Mouse (Mus musculus): ENCODE measurements around the gene Foxm1. TPM values are rescaled to one million over a fixed set of nuclear protein-coding genes. Genes with fewer than 3 reads are reported as not detected.
A peak's percentile ranks its signal among the peaks of the same experiment; 100 is the strongest.
"Not testable (repeated sequence)": the region's sequence is repeated elsewhere in the genome, so short reads cannot be mapped to it uniquely, and the experiment has no call there.

Foxm1 gene
- polyA plus RNA-seq, 2 experiments = 12.2 to 25.5 TPM

DNA sequence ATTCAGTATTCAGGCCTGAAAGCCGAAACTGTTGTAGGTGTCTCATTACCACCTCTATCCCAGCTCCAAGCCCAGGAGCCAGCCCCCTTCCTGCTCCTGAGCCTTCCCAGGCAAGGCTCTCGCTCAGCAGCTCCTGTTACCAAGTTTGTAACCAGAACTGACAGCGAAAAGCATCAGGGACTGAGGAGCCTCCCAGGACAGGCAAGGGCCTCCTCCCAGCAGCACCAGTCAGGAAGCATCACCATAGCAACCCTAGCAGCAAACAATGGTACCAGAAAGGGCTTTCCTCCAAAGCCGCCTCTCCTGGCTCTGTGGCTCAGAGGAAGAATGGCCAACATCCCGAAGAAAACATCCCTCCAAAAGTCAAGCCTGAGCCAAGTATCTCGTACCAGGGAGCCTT is 12.4 kb downstream of the Foxm1 start, which contains the start of the genes Tex52 and Gm44596:
Gene Tex52, plus strand, starts transcription at position 265 of the 400 bp plus-strand sequence.
Gene Gm44596, plus strand, starts transcription at position 312 of the 400 bp plus-strand sequence.
- no peaks in the 10 kb centered on the region for H3K9me3 ChIP-seq (ENCODE audit: control insufficient read depth, low read length)
- no peaks in the 10 kb centered on the region for H3K27me3 ChIP-seq (ENCODE audit: control insufficient read depth, insufficient read depth, low read length)
- peaks cover 39% of the 10 kb centered on the region for H3K36me3 ChIP-seq (replicated peaks; ENCODE audit: control insufficient read depth, insufficient read depth, low read depth)
- TF ChIP-seq CTCF (IDR thresholded peaks at IDR 0.05; ENCODE audit: low read depth) = no peak
- TF ChIP-seq EP300 (IDR thresholded peaks at IDR 0.05; ENCODE audit: low read depth) = no peak
- ATAC-seq (ENCODE audit: insufficient read depth) = no peak
- H3K4me3 ChIP-seq (ENCODE audit: insufficient read depth in 1 of 2, low read depth in 2 of 2, low read length in 2 of 2) = no peak within 1 kb of the TSS
- no peak within 1 kb of the TSS for H3K9ac ChIP-seq (replicated peaks)
- DNase-seq (ENCODE audit: low read depth in 3 of 3, low spot score in 3 of 3) = no peak
- 73% methylated on average over 6 of the region's 6 CpGs for WGBS (ENCODE audit: insufficient replicate concordance)
- no peaks in the 10 kb centered on the region for H3K4me1 ChIP-seq (replicated peaks; ENCODE audit: control insufficient read depth in 2 of 2, insufficient read depth in 2 of 2, low read length in 1 of 2)
- H3K27ac ChIP-seq = no peak within 1 kb of the TSS
- H3K4me2 ChIP-seq (ENCODE audit: low read depth) = no peak within 1 kb of the TSS

DNA sequence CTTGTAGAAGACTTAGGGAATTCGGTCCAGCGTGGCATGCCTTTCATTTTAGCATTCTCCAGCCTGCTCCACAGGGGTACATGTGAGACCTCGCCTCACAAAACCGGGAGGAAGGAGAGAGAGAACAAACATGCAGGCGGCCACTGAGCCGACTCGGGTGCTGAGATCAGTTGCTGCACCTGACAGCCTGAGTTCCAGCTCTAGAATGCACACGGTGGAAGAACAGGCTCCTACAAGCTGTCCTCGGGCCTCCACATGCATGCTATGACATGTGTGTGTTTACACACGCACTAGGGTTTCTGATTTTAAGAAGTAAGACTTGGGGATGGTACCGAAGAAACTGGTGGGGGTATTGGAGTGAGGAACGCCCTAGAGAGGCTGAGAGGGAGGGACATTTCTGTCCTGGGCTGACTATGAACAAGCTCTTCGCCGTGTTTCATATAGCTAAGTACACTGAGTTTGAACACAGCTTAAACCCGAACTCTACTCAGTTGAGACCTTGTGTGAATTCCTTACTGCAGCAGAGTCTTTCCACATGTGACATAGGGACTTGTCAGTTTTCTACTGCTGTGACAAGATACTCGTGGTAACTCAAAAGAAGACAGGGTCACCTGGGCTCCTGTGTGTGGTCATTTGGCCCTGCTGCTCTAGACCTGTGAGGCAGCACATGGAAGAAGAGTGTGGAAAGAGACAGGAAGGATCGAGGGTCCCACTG is 13.8 kb downstream of the Foxm1 start:
- H3K27me3 ChIP-seq (ENCODE audit: control insufficient read depth, insufficient read depth, low read length) = no peaks in the 10 kb centered on the region
- H3K4me2 ChIP-seq (ENCODE audit: low read depth) = no peak overlapping the region
- 71% methylated on average over 17 of the region's 17 CpGs for WGBS (ENCODE audit: insufficient replicate concordance)
- H3K4me1 ChIP-seq (replicated peaks; ENCODE audit: control insufficient read depth in 2 of 2, insufficient read depth in 2 of 2, low read length in 1 of 2) = no peaks in the 10 kb centered on the region
- H3K4me3 ChIP-seq (ENCODE audit: insufficient read depth in 1 of 2, low read depth in 2 of 2, low read length in 2 of 2) = no peak overlapping the region
- peaks cover 29% of the 10 kb centered on the region for H3K36me3 ChIP-seq (replicated peaks; ENCODE audit: control insufficient read depth, insufficient read depth, low read depth)
- H3K9me3 ChIP-seq (ENCODE audit: control insufficient read depth, low read length) = no peaks in the 10 kb centered on the region
- DNase-seq (ENCODE audit: low read depth in 3 of 3, low spot score in 3 of 3) (no peak), ATAC-seq (ENCODE audit: insufficient read depth) (no peak)
- H3K27ac ChIP-seq = no peak overlapping the region
- H3K9ac ChIP-seq (replicated peaks) = no peak overlapping the region
- TF ChIP-seq CTCF (IDR thresholded peaks at IDR 0.05; ENCODE audit: low read depth) (no peak), EP300 (IDR thresholded peaks at IDR 0.05; ENCODE audit: low read depth) (no peak)

DNA sequence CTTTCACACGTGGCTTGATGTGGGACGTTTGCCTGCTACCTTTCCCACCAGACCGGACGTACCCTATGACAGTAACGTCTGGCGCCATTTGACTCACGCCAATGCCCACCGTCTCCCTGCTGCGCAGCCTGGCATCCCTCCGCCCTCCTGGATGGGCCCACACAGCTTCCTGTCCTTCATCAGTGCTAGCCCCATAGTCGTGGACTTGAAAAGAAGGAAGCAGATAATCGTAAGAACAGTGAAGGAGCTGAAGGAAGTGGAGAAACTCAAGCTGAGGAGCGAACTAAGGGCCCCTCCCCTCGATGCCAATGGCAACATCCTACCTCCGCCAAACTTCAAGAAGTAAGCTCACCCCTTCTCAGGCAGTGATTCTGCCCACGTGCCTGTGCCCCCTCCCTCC is 16.9 kb downstream of the Foxm1 start:
- no peak overlapping the region for H3K9ac ChIP-seq (replicated peaks)
- ATAC-seq (ENCODE audit: insufficient read depth) = no peak
- TF ChIP-seq EP300 (IDR thresholded peaks at IDR 0.05; ENCODE audit: low read depth) = no peak
- no peak for TF ChIP-seq CTCF (IDR thresholded peaks at IDR 0.05; ENCODE audit: low read depth)
- H3K27me3 ChIP-seq (ENCODE audit: control insufficient read depth, insufficient read depth, low read length) = no peaks in the 10 kb centered on the region
- no peak overlapping the region for H3K4me2 ChIP-seq (ENCODE audit: low read depth)
- no peaks in the 10 kb centered on the region for H3K36me3 ChIP-seq (replicated peaks; ENCODE audit: control insufficient read depth, insufficient read depth, low read depth)
- 55% methylated on average over 16 of the region's 16 CpGs for WGBS (ENCODE audit: insufficient replicate concordance)
- H3K4me1 ChIP-seq (replicated peaks; ENCODE audit: control insufficient read depth in 2 of 2, insufficient read depth in 2 of 2, low read length in 1 of 2) = no peaks in the 10 kb centered on the region
- no peak for DNase-seq (ENCODE audit: low read depth in 3 of 3, low spot score in 3 of 3)
- H3K27ac ChIP-seq = no peak overlapping the region
- H3K4me3 ChIP-seq (ENCODE audit: insufficient read depth in 1 of 2, low read depth in 2 of 2, low read length in 2 of 2) = no peak overlapping the region
- no peaks in the 10 kb centered on the region for H3K9me3 ChIP-seq (ENCODE audit: control insufficient read depth, low read length)

DNA sequence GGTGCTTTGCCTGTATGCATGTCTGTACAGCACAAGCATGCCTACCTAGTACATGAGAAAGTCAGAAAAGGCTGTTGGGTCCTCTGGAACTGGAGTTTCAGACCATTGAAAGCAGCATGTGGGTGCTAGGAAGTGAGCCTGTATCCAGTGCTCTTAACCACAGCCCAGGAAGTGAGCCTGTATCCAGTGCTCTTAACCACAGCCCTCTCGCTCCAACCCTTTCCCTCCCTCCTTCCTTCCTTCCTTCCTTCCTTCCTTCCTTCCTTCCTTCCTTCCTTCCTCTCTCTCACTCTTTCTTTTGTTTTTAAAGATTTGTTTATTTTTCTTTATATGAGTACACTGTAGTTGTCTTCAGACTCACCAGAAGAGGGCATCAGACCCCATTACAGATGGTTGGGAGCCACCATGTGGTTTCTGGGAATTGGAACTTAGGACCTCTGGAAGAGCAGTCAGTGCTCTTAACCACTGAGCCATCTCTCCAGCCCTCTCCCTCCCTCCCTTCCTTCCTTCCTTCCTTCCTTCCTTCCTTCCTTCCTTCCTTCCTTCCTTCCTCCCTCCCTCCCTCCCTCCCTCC is 17.9 kb downstream of the Foxm1 start:
- not testable (repeated sequence) for H3K9me3 ChIP-seq (ENCODE audit: control insufficient read depth, low read length); ATAC-seq (ENCODE audit: insufficient read depth); H3K4me2 ChIP-seq (ENCODE audit: low read depth); H3K4me1 ChIP-seq (replicated peaks; ENCODE audit: control insufficient read depth in 2 of 2, insufficient read depth in 2 of 2, low read length in 1 of 2); H3K9ac ChIP-seq (replicated peaks); H3K27me3 ChIP-seq (ENCODE audit: control insufficient read depth, insufficient read depth, low read length); H3K36me3 ChIP-seq (replicated peaks; ENCODE audit: control insufficient read depth, insufficient read depth, low read depth); DNase-seq (ENCODE audit: low read depth in 3 of 3, low spot score in 3 of 3); H3K27ac ChIP-seq; H3K4me3 ChIP-seq (ENCODE audit: insufficient read depth in 1 of 2, low read depth in 2 of 2, low read length in 2 of 2)
- TF ChIP-seq CTCF (IDR thresholded peaks at IDR 0.05; ENCODE audit: low read depth) = 0 out of 2 replicates have a peak, but pooled peaks have one; percentile 9
- 29% methylated on average over 1 of the region's 1 CpGs for WGBS (ENCODE audit: insufficient replicate concordance)

DNA sequence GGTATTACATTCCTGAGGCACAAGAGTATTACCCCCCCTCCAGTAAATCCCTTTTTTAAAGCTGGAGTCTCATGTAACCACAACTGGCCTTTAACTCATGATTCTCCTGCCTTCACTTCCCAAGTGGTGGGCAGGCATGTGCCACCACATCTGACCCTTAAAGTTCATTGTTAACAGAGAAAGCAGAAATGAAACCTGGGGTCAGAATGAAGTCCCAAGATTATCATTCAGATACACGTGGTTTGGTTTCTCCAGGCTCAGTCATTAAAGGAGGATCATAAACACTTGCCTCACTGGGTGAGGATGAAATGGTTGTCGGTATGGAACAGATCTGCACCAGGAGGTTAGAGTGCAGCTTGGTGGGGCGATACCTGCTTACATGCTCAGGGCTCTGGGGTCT is 18.5 kb downstream of the Foxm1 start:
- no peak overlapping the region for H3K4me3 ChIP-seq (ENCODE audit: insufficient read depth in 1 of 2, low read depth in 2 of 2, low read length in 2 of 2)
- TF ChIP-seq EP300 (IDR thresholded peaks at IDR 0.05; ENCODE audit: low read depth) (no peak), CTCF (IDR thresholded peaks at IDR 0.05; ENCODE audit: low read depth) (no peak)
- H3K9ac ChIP-seq (replicated peaks) = no peak overlapping the region
- no peaks in the 10 kb centered on the region for H3K27me3 ChIP-seq (ENCODE audit: control insufficient read depth, insufficient read depth, low read length)
- ATAC-seq (ENCODE audit: insufficient read depth) = no peak
- no peaks in the 10 kb centered on the region for H3K9me3 ChIP-seq (ENCODE audit: control insufficient read depth, low read length)
- H3K4me1 ChIP-seq (replicated peaks; ENCODE audit: control insufficient read depth in 2 of 2, insufficient read depth in 2 of 2, low read length in 1 of 2) = no peaks in the 10 kb centered on the region
- WGBS (ENCODE audit: insufficient replicate concordance) = 44% methylated on average over 3 of the region's 3 CpGs
- DNase-seq (ENCODE audit: low read depth in 3 of 3, low spot score in 3 of 3) = no peak
- H3K4me2 ChIP-seq (ENCODE audit: low read depth) = no peak overlapping the region
- H3K36me3 ChIP-seq (replicated peaks; ENCODE audit: control insufficient read depth, insufficient read depth, low read depth) = no peaks in the 10 kb centered on the region
- H3K27ac ChIP-seq = no peak overlapping the region

Data from liver, embryonic 14.5 days (tissue).